Mouse (Mus musculus): ENCODE measurements around the gene Pebp1.

Pebp1 gene

GRCm38 (mm10) chr5:117241935-117242531 is 45.4 kb downstream of the Pebp1 start:
- no peak for DNase-seq (ENCODE audit: low read depth, low spot score)

- DNase-seq (ENCODE audit: low read depth, low spot score), result no peak
Observed at GRCm38 (mm10) chr5:117240761-117241322, 46.6 kb downstream of the Pebp1 start.

GRCm38 (mm10) chr5:117240321-117240731 is 47.1 kb downstream of the Pebp1 start:
- DNase-seq (ENCODE audit: low read depth, low spot score), result no peak

- DNase-seq (ENCODE audit: low read depth, low spot score), result no peak
Observed at GRCm38 (mm10) chr5:117239106-117239505, 48.3 kb downstream of the Pebp1 start.

- no peak for DNase-seq (ENCODE audit: low read depth, low spot score)
Observed at GRCm38 (mm10) chr5:117236540-117236939, 50.9 kb downstream of the Pebp1 start.

All from CD4-positive, CD25-positive, alpha-beta regulatory T cell, adult 2 months (primary cell).